Mouse (Mus musculus) layer of hippocampus, postnatal 36 days (tissue): ENCODE results near the gene Acmsd. TPM values are rescaled to one million over a fixed set of nuclear protein-coding genes. Genes with fewer than 3 reads are reported as not detected.
"Not testable (repeated sequence)": the region's sequence is repeated elsewhere in the genome, so short reads cannot be mapped to it uniquely, and the experiment has no call there.

Experiments
- DNase-seq, 2 experiments: peaks; one replicate each; pipeline ENCODE4 v3.0.0; 2022
- total RNA-seq, 2 experiments: library from RNA; stranded (reverse); gene quantifications; 2 replicates each; pipeline ENCODE4 v1.2.3; 2021

Acmsd gene
- total RNA-seq, result not detected

GRCm38 (mm10) chr1:127729096-127729495 is at the start of gene Acmsd:
Gene Acmsd (plus strand): TSS chr1:127729413.
- no peak for DNase-seq

GRCm38 (mm10) chr1:127679498-127680133 is 49.6 kb upstream of the Acmsd start, which contains the start of gene Tmem163:
Gene Tmem163 (minus strand): TSS chr1:127679548.
- no peak for DNase-seq

DNA sequence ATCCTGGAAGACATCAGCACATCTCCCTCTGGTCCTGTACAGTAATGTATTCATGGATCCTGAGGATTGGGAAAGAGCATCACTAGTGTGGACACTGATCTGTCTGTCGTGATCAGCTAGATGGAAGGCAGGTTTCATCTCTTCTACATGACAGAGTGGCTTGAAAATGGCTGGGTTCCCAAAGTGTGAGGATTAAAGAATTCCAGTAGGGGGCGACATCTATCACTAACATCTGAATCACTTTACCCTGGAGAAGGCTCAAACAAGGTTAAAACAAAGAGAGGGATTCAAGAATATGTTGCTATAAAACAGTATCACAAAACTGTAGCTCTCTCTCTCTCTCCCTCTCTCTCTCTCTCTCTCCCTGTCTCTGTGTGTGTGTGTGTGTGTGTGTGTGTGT is 32.7 kb upstream of the Acmsd start:
- DNase-seq, result peak in 1 of 2 experiments; percentile 3

DNA sequence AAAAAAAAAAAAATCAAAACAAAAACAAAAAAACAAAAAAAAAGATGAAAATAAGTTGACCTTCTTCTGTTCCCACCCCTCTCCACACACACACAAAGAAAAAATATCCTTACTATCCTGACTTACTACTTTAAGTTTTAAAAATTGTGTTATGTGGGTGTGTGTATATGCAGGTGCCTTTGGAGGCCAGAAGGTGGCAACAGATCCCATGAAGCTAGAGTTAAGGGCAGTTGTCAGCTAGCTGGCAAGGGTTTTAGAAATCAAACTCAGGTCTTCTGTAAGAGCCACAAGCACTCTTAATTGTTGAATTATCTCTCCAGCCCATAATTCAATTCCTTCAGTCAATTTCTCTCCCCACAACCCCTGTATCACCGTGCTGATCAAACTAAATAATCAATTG is 27.0 kb upstream of the Acmsd start:
- DNase-seq, result no peak

DNA sequence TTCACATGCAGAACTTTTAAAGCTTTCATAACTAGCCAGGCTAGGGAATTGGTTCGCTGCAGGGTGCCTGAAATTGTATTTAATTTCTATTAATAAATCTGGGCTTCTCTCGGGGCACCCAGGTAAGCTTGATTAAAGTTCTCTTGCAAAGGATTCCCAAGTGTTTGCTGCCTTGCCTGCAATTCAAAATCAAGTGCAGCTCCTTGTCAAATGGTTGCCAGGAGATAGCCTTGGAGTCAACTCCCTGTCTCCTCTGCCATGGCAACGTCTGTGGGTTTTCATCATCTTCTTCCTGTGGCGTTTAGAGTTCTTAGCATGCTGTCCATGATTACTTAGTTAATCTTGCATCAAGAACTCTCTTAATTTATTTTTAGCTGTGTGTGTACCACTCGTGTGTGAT is 22.9 kb upstream of the Acmsd start:
- no peak for DNase-seq

GRCm38 (mm10) chr1:127716441-127716840 is 12.8 kb upstream of the Acmsd start:
- peak; percentile 12 to 14 for DNase-seq

- no peak for DNase-seq
Observed at GRCm38 (mm10) chr1:127718290-127718689, 10.9 kb upstream of the Acmsd start.

DNA sequence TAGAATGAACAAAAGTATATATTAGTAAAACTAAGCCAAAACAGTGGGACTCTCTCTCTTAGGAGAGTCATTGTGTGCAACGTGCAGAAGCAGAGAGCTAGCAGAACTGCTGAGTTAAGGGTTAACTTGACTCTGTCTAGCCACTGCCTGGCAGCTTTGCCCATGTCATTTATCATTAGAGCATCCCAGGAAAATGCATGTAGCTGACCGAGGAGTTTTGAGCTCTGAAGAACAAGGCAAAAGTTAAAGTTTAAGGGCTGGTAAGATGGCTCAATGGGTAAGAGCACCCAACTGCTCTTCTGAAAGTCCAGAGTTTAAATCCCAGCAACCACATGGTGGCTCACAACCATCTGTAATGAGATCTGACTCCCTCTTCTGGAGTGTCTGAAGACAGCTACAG is 5.6 kb upstream of the Acmsd start:
- no peak for DNase-seq

GRCm38 (mm10) chr1:127731086-127731485 is 1.9 kb downstream of the Acmsd start:
- DNase-seq, result no peak

GRCm38 (mm10) chr1:127732435-127732834 is 3.2 kb downstream of the Acmsd start:
- no peak for DNase-seq

- no peak for DNase-seq
Observed at GRCm38 (mm10) chr1:127732841-127733240, 3.6 kb downstream of the Acmsd start.

- no peak for DNase-seq
Observed at GRCm38 (mm10) chr1:127735356-127735755, 6.1 kb downstream of the Acmsd start.

DNA sequence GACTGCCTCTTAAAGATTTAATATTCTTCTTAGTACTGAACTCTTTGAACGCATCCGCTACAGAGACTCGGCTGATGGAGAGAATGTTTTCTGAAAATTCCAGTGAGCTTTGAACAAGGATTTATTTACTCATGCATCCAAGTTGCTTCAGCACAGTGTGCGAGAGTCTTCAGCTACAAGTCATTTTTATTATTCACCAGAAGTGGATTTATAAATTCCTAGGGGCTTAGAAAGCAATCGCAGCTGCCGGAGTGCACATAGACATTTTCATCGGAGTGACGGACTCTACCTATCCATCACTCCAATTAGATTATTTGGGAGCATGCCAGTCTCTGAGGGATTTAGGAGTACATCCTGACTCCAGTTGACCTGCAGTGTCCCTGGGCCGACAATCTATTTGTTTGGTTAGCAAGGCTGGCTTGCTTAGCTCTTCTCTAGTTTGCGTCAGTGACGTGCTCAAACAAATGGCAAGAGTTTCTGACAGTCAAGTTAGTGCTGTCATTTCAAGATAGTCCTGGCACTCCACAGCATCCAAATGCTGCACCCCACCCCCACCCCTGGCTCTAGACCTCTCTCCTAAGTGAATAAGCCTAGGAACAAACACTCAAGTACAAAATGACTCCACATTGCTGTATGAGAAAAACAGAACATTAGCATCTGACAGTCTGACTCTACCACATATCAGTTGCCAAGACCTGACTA is 21.3 kb downstream of the Acmsd start:
- no peak for DNase-seq

GRCm38 (mm10) chr1:127755806-127756205 is 26.6 kb downstream of the Acmsd start:
- no peak for DNase-seq

DNA sequence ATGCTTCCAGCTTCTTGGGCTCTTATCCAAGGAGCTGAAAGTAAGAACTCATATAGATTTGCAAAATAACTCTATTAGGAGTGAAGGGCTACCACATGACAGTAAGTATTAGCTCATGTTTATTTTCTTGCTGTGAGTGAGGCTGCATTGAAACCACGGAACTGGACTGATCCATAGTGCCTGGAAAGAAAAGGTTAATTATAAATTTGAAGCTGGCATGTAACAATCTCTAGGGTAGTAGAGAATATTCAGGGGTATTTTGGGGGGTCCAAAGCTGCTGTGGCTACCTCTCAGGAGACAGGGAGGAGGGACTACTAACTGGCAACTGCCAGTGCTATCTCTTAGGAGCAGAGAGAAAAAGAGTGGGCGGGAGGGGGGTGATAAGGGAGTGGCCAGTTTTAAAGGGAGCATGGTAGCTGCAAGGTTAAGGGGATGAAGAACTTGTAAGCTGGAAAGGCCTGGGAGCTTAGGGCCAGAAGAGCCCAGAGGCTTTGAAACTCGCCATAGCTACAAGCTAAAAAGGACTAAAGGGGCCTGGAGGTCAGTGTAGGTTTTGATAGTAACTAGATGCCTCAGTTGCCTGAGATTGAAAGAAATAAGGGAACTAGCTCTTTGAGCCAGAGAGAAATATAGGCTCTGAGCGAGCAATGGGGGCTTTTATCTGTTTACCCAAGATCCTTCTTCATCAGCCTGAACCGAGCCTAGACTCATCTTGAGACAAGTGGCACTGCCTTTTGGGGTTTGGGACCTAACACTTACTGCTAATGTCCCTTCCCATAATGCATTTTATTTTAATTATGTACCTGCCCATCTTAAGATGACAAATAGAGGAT is 27.3 kb downstream of the Acmsd start:
- DNase-seq, result no peak

DNA sequence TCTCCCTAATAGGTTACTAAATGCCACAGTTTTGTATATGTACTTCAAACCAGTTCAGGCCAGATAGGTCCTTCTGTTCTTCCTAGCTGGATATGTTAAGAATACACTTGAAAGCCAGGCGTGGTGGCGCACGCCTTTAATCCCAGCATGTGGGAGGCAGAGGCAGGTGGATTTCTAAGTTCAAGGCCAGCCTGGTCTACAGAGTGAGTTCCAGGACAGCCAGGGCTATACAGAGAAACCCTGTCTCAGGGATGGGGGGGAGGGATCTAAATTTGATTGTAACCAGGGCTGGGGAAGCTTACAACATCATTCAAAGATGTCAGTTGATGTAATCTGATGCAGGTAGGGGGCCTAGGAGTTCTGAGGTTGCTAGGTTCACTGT is 27.9 kb downstream of the Acmsd start:
- not testable (repeated sequence) for DNase-seq

DNA sequence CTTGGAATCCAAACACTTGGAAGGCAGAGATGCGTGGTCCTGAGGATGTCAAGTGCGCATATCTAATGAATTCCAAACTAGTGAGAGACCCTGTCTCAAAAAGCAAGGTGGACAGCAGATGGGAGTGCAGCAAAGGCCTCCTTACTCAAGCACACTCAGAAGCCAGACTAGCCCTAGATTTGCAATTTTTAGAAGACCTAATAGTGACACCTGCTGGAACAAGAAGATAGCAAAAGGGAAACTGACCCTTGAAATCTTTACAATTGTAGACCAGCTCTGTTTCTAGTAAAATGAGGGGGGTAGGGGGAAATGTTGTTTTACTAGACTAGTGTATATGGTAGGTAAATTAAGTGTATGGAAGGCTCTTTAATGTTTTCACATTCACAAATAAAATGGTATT is 36.3 kb downstream of the Acmsd start:
- DNase-seq, result no peak

GRCm38 (mm10) chr1:127766741-127767140 is 37.5 kb downstream of the Acmsd start:
- no peak for DNase-seq

DNA sequence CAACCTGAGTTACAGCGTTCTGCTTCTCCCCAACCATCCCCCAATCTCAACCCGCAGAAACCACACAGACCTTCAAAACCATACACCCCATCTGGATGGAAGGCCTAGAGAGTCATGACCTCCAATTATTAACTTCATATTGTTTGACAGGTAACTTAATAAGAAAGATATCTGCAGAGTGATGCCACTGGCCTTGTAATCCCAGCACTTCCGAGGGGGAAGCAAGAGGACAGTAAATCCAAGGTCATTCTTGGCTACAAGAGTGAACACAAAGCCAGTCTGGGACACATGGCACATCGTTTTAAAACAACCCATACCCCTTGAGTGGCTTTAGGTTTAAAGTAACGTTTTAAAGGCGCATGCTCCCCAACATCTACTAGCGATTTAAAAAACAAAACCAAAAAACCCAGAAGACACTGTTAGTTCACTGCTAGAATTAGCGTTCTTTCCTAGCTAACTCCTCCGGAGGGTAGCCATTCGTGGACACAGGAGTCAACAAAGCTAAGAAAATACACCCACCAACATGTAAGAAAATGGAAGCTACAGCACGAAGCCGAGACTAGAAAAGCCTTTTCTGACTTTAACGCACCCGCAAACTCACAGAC is 44.1 kb downstream of the Acmsd start:
- no peak for DNase-seq

DNA sequence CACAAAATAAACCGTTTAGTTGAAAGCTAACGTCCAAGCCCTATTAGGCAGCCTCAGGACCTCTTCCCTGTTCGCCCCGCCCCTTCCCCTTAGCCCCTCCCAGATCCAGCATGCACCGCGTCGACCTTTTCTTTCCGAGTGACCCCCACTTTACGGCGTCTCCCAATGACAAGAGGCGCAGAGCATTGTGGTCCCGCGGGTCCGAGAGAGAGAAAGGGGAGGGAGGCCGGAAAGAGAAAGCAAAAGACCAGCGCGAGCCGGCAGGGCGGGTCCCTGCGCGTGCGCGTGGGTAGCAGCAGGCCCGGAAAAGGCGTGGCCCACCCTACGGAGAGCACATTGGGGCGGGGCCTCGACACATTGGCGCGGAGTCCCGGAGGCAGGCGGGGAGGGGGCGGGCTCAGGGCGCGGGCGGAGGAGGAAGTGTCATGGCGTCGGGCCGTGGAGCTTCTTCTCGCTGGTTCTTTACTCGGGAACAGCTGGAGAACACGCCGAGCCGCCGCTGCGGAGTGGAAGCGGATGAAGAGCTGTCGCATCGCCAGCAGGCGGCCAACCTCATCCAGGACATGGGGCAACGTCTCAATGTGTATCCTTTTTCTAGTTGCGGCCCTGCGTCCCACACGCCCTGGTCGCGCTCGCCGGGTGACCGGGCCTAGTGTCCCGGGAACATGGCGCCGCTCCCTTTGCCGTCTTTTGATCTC is 44.7 kb downstream of the Acmsd start, which contains the start of gene Ccnt2:
TSS of gene Ccnt2 (plus strand) at position 362 of the 698 bp plus-strand sequence.
- DNase-seq, result peak; percentile 99

DNA sequence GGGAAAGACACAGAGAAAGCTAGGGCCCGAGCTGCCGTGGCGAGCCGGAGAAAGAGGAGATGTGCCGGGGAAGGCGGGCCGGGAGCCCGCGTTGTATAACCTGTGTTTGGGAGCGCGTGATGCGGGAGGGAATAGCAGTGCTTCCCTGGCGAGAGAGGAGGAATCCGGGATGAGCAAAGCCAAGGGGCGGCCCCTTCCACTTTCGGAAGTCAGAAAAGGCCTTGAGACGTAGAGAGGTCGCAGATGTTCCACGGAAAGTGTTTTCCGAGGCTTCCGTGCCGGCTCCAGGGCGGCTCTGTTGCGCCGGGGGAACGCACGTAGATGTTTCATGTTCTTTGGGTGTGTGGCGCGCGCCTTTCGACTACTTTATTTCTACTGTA is 45.3 kb downstream of the Acmsd start:
- no peak for DNase-seq

- DNase-seq, result no peak
Observed at GRCm38 (mm10) chr1:127775206-127775720, 46.0 kb downstream of the Acmsd start.
